Mouse (Mus musculus) E14TG2a.4 (cell line): ENCODE data around the gene Fitm2.

ENCODE experiments used
- CTCF ChIP-seq: conservative IDR thresholded peaks from 2 replicates; pipeline ENCODE4 v1.5.1; 2014; ENCODE audit warnings: low read length
- NANOG ChIP-seq: IDR thresholded peaks from 2 replicates; pipeline ENCODE4 v1.6.1; 2014; ENCODE audit warnings: borderline replicate concordance, low read length, mixed read lengths
- POU5F1 ChIP-seq: IDR thresholded peaks from 2 replicates; pipeline ENCODE4 v1.6.1; 2014; ENCODE audit warnings: low read length, borderline replicate concordance

- TF ChIP-seq CTCF, result no peak
- TF ChIP-seq POU5F1, result no peak
- peak; percentile 30; the same call in 1 of the 2 replicates for TF ChIP-seq NANOG
Measured at GRCm38 (mm10) chr2:163493031-163493430, 20.6 kb upstream of the Fitm2 start.
